Mouse (Mus musculus): ENCODE data around the gene N4bp2l1.

DNA sequence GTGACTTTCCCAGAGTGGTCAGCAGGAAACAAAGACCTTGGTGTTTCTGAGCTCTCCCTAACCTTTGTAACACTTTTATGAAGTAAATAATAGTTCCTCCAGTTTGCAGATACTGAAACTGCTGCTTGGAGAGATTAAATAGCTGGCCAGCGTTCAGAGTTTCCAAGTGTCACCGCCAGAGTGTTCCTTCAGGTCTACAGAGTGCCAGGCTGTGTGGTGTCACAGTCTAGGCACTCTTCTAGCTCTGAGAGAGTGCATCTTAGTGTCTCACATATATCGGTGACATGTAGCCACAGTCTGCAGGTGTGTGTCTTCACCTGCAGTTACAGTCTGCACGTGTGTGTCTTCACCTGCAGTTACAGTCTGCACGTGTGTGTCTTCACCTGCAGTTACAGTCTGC lies 13.8 kb downstream of the N4bp2l1 start:
- no peak for TF ChIP-seq CTCF (IDR thresholded peaks at IDR 0.05; ENCODE audit: low read depth, low read length)
- no peak for TF ChIP-seq POLR2A (IDR thresholded peaks at IDR 0.05; ENCODE audit: extremely low read depth, insufficient read depth, low read length)
